In the genomic region with DNA sequence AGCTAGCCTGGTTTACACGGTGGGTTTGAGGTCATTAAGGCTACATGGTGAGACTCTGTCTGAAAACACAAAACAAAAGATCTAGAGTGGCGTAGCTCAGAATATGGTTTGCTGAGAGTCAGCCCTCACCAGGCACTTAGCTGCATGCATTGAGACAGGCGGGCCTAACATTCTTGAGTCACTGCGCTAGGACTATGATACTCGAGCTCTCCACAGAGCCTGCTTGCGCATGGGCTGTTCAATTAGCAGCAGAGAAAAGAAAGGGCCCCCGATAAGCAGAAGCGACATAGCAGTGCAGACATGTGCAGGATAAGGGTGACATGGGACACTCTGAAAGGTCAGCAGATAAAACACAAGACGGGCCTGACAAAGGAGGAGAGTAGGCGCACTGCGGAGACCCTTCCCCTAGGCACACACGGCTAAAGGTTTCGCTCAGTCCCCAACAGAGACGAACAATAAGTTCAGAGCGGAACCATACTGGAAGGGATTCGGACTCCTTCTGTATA, we compare ENCODE assay signal across 10 mouse cellular contexts.
DNase-seq lines count a peak whose midpoint lies in the region; ATAC-seq and TF ChIP-seq lines count a peak whose summit lies in the region.
"Had no signal": no experiment of that assay in that cellular context is flagged by ENCODE, and none has a peak within 500 bp of the region (broad histone marks: within the 10 kb centered on the region; RNA-seq: fewer than 3 reads in every experiment).

No protein-coding gene starts in this region.

- no peaks in the 10 kb centered on the region for H3K27me3 ChIP-seq in ES-Bruce4 (ENCODE audit: control insufficient read depth, insufficient read depth, low read length, poor library complexity, severe bottlenecking)
- H3K27me3 ChIP-seq in forebrain, embryonic 16.5 days (replicated peaks; ENCODE audit: control insufficient read depth, insufficient read depth, low read length): no peaks in the 10 kb centered on the region
- no peaks in the 10 kb centered on the region for H3K27me3 ChIP-seq in midbrain, embryonic 10.5 days (ENCODE audit: low read depth, poor library complexity, severe bottlenecking)

- 7% methylated on average over 16 of the region's 16 CpGs for WGBS in forebrain, embryonic 16.5 days
- 16% methylated on average over 16 of the region's 16 CpGs for WGBS in midbrain, embryonic 10.5 days

- H3K4me2 ChIP-seq in forebrain, embryonic 16.5 days (ENCODE audit: low read length): peak overlapping the region; percentile 55

- peak; percentile 69 for DNase-seq in embryo, embryonic 10 days (ENCODE audit: low spot score)
- DNase-seq in embryo, embryonic 9.5 days (ENCODE audit: extremely low spot score): no peak
- DNase-seq in midbrain, embryonic 10.5 days (ENCODE audit: low spot score): peak; percentile 60
- DNase-seq in left cerebral cortex, adult 18-20 months (ENCODE audit: low spot score in 2 of 2): no peak
- DNase-seq in frontal cortex, postnatal 36 days (ENCODE audit: low spot score in 2 of 2): no peak
- DNase-seq: adrenal gland, postnatal 14 days; kidney, postnatal 14 days had no signal

- TF ChIP-seq EP300 in ES-Bruce4 (IDR thresholded peaks at IDR 0.05; ENCODE audit: insufficient read depth, low read depth, low read length): no peak

- peaks cover 3% of the 10 kb centered on the region for H3K4me1 ChIP-seq in ES-Bruce4 (ENCODE audit: control insufficient read depth, insufficient read depth, low read length)
- H3K4me1 ChIP-seq in forebrain, embryonic 16.5 days (replicated peaks; ENCODE audit: control insufficient read depth, insufficient read depth, low read length): peaks cover 11% of the 10 kb centered on the region
- H3K4me1 ChIP-seq in midbrain, embryonic 10.5 days: peaks cover 33% of the 10 kb centered on the region

- 0 out of 2 replicates have a peak overlapping the region, but pooled peaks have one; percentile 4 for H3K4me3 ChIP-seq in ES-Bruce4 (ENCODE audit: low read depth, low read length)
- H3K4me3 ChIP-seq in forebrain, embryonic 16.5 days (replicated peaks; ENCODE audit: low read length): peak overlapping the region; percentile 33
- peak overlapping the region; percentile 32 for H3K4me3 ChIP-seq in midbrain, embryonic 10.5 days

- TF ChIP-seq CTCF in ES-Bruce4 (IDR thresholded peaks at IDR 0.05; ENCODE audit: low read depth, low read length): no peak

- no peak for TF ChIP-seq POLR2A in ES-Bruce4 (IDR thresholded peaks at IDR 0.05; ENCODE audit: insufficient read depth, low read length)

- no peaks in the 10 kb centered on the region for H3K36me3 ChIP-seq in ES-Bruce4 (ENCODE audit: control insufficient read depth, insufficient read depth, low read length, poor library complexity, severe bottlenecking)
- H3K36me3 ChIP-seq in forebrain, embryonic 16.5 days (ENCODE audit: control insufficient read depth, insufficient read depth): no peaks in the 10 kb centered on the region
- 0 out of 2 replicates have a peak, but pooled peaks cover 5% of the 10 kb centered on the region for H3K36me3 ChIP-seq in midbrain, embryonic 10.5 days

- peak overlapping the region; percentile 19; the same call in 1 of the 2 replicates for H3K27ac ChIP-seq in ES-Bruce4 (ENCODE audit: insufficient read depth, low read length)
- no peak overlapping the region for H3K27ac ChIP-seq in forebrain, embryonic 16.5 days (ENCODE audit: low read length)
- peak overlapping the region; percentile 88 for H3K27ac ChIP-seq in midbrain, embryonic 10.5 days (replicated peaks)

- peak; percentile 84 for ATAC-seq in forebrain, embryonic 16.5 days
- no peak for ATAC-seq in inflammation-experienced regulatory T-cells, adult 6 months

- H3K9me3 ChIP-seq in ES-Bruce4 (replicated peaks; ENCODE audit: control insufficient read depth, insufficient read depth, low read length, poor library complexity, severe bottlenecking): peaks cover 3% of the 10 kb centered on the region; the same call in 1 of the 2 replicates
- H3K9me3 ChIP-seq in forebrain, embryonic 16.5 days (ENCODE audit: control insufficient read depth, low read length): no peaks in the 10 kb centered on the region
- peaks cover 12% of the 10 kb centered on the region; the same call in 1 of the 2 replicates for H3K9me3 ChIP-seq in midbrain, embryonic 10.5 days (replicated peaks)

- 0 out of 2 replicates have a peak overlapping the region, but pooled peaks have one; percentile 18 for H3K9ac ChIP-seq in ES-Bruce4 (ENCODE audit: low read depth, poor library complexity, severe bottlenecking)
- peak overlapping the region; percentile 53 for H3K9ac ChIP-seq in forebrain, embryonic 16.5 days (replicated peaks; ENCODE audit: low read depth, low read length)

Comparison
In these comparisons a context has a peak if more than half of its experiments do, and no peak if none do; other contexts are left out.
1. DNase-seq: peak in embryo, embryonic 10 days (single experiment) and midbrain, embryonic 10.5 days (single experiment); none in embryo, embryonic 9.5 days (single experiment), left cerebral cortex, adult 18-20 months (0 of 2) and frontal cortex, postnatal 36 days (0 of 2).
2. Peak in every context shown above with its lines, with median percentiles within 50 percentile points of each other: H3K4me3 ChIP-seq.